Mouse (Mus musculus): ENCODE measurements at regions not wholly inside any gene's neighbourhood (a gene's known extent, or its start where the extent isn't known, plus 50 kb on each side); places are given as distances from the start of the nearest gene placed in this dataset.

DNA sequence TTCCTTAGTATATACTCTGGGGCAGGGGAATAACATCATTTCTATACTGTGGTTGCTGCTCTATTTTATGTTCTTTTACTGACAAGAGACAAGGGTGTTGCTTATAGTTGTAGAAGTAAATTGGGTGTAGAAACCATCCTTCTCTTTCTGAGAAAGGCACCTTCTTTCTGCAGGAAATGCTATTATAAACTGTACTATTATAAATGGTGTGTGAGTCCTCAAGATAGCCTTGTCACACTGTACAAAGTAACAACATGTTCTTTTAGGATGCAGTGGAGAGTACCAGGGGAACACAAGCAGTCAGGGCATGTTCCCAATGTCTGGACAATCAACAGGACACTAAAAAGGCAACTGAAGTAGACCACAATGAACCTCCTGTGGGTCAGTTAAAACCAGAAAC lies 490.2 kb upstream of the Zeb2 start:
- Histone ChIP-seq H3K4me2 (ENCODE audit: low read depth, low read length) (no peak overlapping the region), H3K27me3 (ENCODE audit: control insufficient read depth, insufficient read depth, low read length) (no peaks in the 10 kb centered on the region), H3K4me3 (ENCODE audit: low read depth, low read length) (no peak overlapping the region), H3K9ac (replicated peaks; ENCODE audit: low read depth, low read length) (no peak overlapping the region), H3K4me1 (ENCODE audit: control insufficient read depth, insufficient read depth) (no peaks in the 10 kb centered on the region), H3K36me3 (replicated peaks; ENCODE audit: control insufficient read depth, insufficient read depth, low read length) (no peaks in the 10 kb centered on the region), H3K27ac (ENCODE audit: low read depth) (no peak overlapping the region), H3K9me3 (replicated peaks; ENCODE audit: control insufficient read depth, low read length) (no peaks in the 10 kb centered on the region)
- TF ChIP-seq EP300 (IDR thresholded peaks at IDR 0.05; ENCODE audit: low read depth) (no peak), CTCF (IDR thresholded peaks at IDR 0.05; ENCODE audit: low read depth) (no peak)
- ATAC-seq (ENCODE audit: insufficient read depth, low read depth) (no peak), DNase-seq (ENCODE audit: low spot score) (no peak)

GRCm38 (mm10) chr2:45601332-45601900 lies 484.2 kb upstream of the Zeb2 start:
- no peak overlapping the region for H3K9ac ChIP-seq (replicated peaks; ENCODE audit: low read depth, low read length)
- H3K4me2 ChIP-seq (ENCODE audit: low read depth, low read length): no peak overlapping the region
- no peaks in the 10 kb centered on the region for H3K36me3 ChIP-seq (replicated peaks; ENCODE audit: control insufficient read depth, insufficient read depth, low read length)
- H3K4me3 ChIP-seq (ENCODE audit: low read depth, low read length): no peak overlapping the region
- ATAC-seq (ENCODE audit: insufficient read depth, low read depth) (no peak), DNase-seq (ENCODE audit: low spot score) (no peak)
- 66% methylated on average over 6 of the region's 6 CpGs for WGBS
- no peaks in the 10 kb centered on the region for H3K4me1 ChIP-seq (ENCODE audit: control insufficient read depth, insufficient read depth)
- no peak for TF ChIP-seq CTCF (IDR thresholded peaks at IDR 0.05; ENCODE audit: low read depth)
- no peaks in the 10 kb centered on the region for H3K9me3 ChIP-seq (replicated peaks; ENCODE audit: control insufficient read depth, low read length)
- H3K27me3 ChIP-seq (ENCODE audit: control insufficient read depth, insufficient read depth, low read length): no peaks in the 10 kb centered on the region
- no peak overlapping the region for H3K27ac ChIP-seq (ENCODE audit: low read depth)

GRCm38 (mm10) chr2:45593765-45594164 lies 476.6 kb upstream of the Zeb2 start:
- Histone ChIP-seq H3K9me3 (replicated peaks; ENCODE audit: control insufficient read depth, low read length) (no peaks in the 10 kb centered on the region), H3K4me1 (ENCODE audit: control insufficient read depth, insufficient read depth) (no peaks in the 10 kb centered on the region), H3K27ac (ENCODE audit: low read depth) (no peak overlapping the region), H3K4me2 (ENCODE audit: low read depth, low read length) (no peak overlapping the region), H3K9ac (replicated peaks; ENCODE audit: low read depth, low read length) (no peak overlapping the region), H3K27me3 (ENCODE audit: control insufficient read depth, insufficient read depth, low read length) (no peaks in the 10 kb centered on the region), H3K36me3 (replicated peaks; ENCODE audit: control insufficient read depth, insufficient read depth, low read length) (no peaks in the 10 kb centered on the region), H3K4me3 (ENCODE audit: low read depth, low read length) (no peak overlapping the region)
- DNase-seq (ENCODE audit: low spot score): no peak
- WGBS: 74% methylated on average over 4 of the region's 4 CpGs
- ATAC-seq (ENCODE audit: insufficient read depth, low read depth): no peak
- no peak for TF ChIP-seq EP300 (IDR thresholded peaks at IDR 0.05; ENCODE audit: low read depth)

GRCm38 (mm10) chr2:45590980-45591379 lies 473.8 kb upstream of the Zeb2 start:
- ATAC-seq (ENCODE audit: insufficient read depth, low read depth) (no peak), DNase-seq (ENCODE audit: low spot score) (no peak)
- 88% methylated on average over 1 of the region's 1 CpGs for WGBS
- no peaks in the 10 kb centered on the region for H3K36me3 ChIP-seq (replicated peaks; ENCODE audit: control insufficient read depth, insufficient read depth, low read length)
- no peak for TF ChIP-seq CTCF (IDR thresholded peaks at IDR 0.05; ENCODE audit: low read depth)
- TF ChIP-seq EP300 (IDR thresholded peaks at IDR 0.05; ENCODE audit: low read depth): no peak
- no peaks in the 10 kb centered on the region for H3K27me3 ChIP-seq (ENCODE audit: control insufficient read depth, insufficient read depth, low read length)
- H3K9ac ChIP-seq (replicated peaks; ENCODE audit: low read depth, low read length): no peak overlapping the region
- peaks cover 7% of the 10 kb centered on the region; the same call in 1 of the 2 replicates for H3K4me1 ChIP-seq (ENCODE audit: control insufficient read depth, insufficient read depth)
- H3K9me3 ChIP-seq (replicated peaks; ENCODE audit: control insufficient read depth, low read length): no peaks in the 10 kb centered on the region
- H3K27ac ChIP-seq (ENCODE audit: low read depth): no peak overlapping the region
- H3K4me2 ChIP-seq (ENCODE audit: low read depth, low read length): no peak overlapping the region
- no peak overlapping the region for H3K4me3 ChIP-seq (ENCODE audit: low read depth, low read length)

- no peak for DNase-seq (ENCODE audit: low spot score)
- Histone ChIP-seq H3K36me3 (replicated peaks; ENCODE audit: control insufficient read depth, insufficient read depth, low read length) (no peaks in the 10 kb centered on the region), H3K27ac (ENCODE audit: low read depth) (no peak overlapping the region), H3K9ac (replicated peaks; ENCODE audit: low read depth, low read length) (no peak overlapping the region), H3K4me1 (ENCODE audit: control insufficient read depth, insufficient read depth) (peaks cover 7% of the 10 kb centered on the region; the same call in 1 of the 2 replicates), H3K4me3 (ENCODE audit: low read depth, low read length) (no peak overlapping the region), H3K4me2 (ENCODE audit: low read depth, low read length) (no peak overlapping the region), H3K9me3 (replicated peaks; ENCODE audit: control insufficient read depth, low read length) (no peaks in the 10 kb centered on the region), H3K27me3 (ENCODE audit: control insufficient read depth, insufficient read depth, low read length) (no peaks in the 10 kb centered on the region)
- no peak for TF ChIP-seq EP300 (IDR thresholded peaks at IDR 0.05; ENCODE audit: low read depth)
- 82% methylated on average over 2 of the region's 2 CpGs for WGBS
- no peak for ATAC-seq (ENCODE audit: insufficient read depth, low read depth)
Measured at GRCm38 (mm10) chr2:45588248-45588647, 471.1 kb upstream of the Zeb2 start.

DNA sequence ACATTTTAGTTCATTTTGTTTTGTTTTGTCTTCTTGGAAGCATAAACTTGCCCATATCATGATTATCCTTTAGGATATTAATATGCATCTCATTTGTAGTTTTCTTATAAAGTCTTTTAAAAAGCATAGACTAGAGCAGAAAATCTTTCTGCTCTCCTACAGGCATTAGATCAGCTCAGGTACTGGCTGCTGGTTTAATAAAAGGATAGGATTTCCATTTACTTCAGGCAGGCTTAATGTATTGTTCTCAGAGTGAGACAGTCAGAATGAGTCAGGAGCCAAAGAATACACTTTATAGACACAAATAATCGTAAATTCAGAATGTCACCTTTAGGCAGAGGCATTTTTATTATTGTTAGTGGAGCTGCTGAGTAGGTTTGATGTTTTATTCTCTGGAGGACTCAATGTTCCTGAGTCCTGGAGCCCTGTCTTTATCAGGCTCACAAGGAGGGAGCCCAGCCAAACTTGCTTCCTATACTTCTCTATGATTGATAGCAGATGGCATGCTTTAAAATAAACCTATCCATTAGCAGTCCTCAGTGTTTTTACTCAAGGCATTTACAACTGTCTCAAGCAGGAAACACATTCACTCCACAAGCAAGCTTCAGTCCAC lies 469.5 kb upstream of the Zeb2 start:
- Histone ChIP-seq H3K4me1 (ENCODE audit: control insufficient read depth, insufficient read depth) (peaks cover 7% of the 10 kb centered on the region; the same call in 1 of the 2 replicates), H3K4me2 (ENCODE audit: low read depth, low read length) (no peak overlapping the region), H3K9me3 (replicated peaks; ENCODE audit: control insufficient read depth, low read length) (no peaks in the 10 kb centered on the region), H3K4me3 (ENCODE audit: low read depth, low read length) (no peak overlapping the region), H3K9ac (replicated peaks; ENCODE audit: low read depth, low read length) (no peak overlapping the region), H3K36me3 (replicated peaks; ENCODE audit: control insufficient read depth, insufficient read depth, low read length) (no peaks in the 10 kb centered on the region), H3K27me3 (ENCODE audit: control insufficient read depth, insufficient read depth, low read length) (no peaks in the 10 kb centered on the region), H3K27ac (ENCODE audit: low read depth) (no peak overlapping the region)
- no peak for DNase-seq (ENCODE audit: low spot score)
- 28% methylated on average over 1 of the region's 1 CpGs for WGBS
- ATAC-seq (ENCODE audit: insufficient read depth, low read depth): no peak; the same call in 1 of the 2 replicates
- TF ChIP-seq CTCF (IDR thresholded peaks at IDR 0.05; ENCODE audit: low read depth) (no peak), EP300 (IDR thresholded peaks at IDR 0.05; ENCODE audit: low read depth) (no peak)
